Mouse (Mus musculus): Measurements from ENCODE around the gene Wnt4. TPM values are rescaled to one million over a fixed set of nuclear protein-coding genes. Genes with fewer than 3 reads are reported as not detected.

The Wnt4 gene
- total RNA-seq, 1 experiment, result 4.0 TPM

GRCm38 (mm10) chr4:137253601-137254000 lies 23.7 kb upstream of the Wnt4 start:
- no peak overlapping the region for H3K4me3 ChIP-seq (ENCODE audit: insufficient read depth in 1 of 2, low read depth in 1 of 2, low read length in 2 of 2, poor library complexity in 1 of 2, severe bottlenecking in 1 of 2)
- no peaks in the 10 kb centered on the region for H3K9me3 ChIP-seq (ENCODE audit: control insufficient read depth, insufficient read depth, low read depth, low read length)
- DNase-seq (ENCODE audit: low read depth, low spot score), result no peak
- no peak for TF ChIP-seq ZC3H11A (IDR thresholded peaks at IDR 0.05; ENCODE audit: borderline replicate concordance, low read depth, low read length)
- TF ChIP-seq ZNF384 (IDR thresholded peaks at IDR 0.05; ENCODE audit: low read depth, low read length), result no peak
- TF ChIP-seq MAFK (IDR thresholded peaks at IDR 0.05; ENCODE audit: insufficient read depth, low read depth, low read length), result no peak
- no peak for TF ChIP-seq HCFC1 (IDR thresholded peaks at IDR 0.05; ENCODE audit: borderline replicate concordance, insufficient read depth, low read length)
- TF ChIP-seq CHD2 (IDR thresholded peaks at IDR 0.05; ENCODE audit: low read depth, low read length), result no peak
- in situ Hi-C loops (cut with MboI; ENCODE audit: low sequenced_read_pairs in 2 of 2, unreplicated experiment in 2 of 2), result no loop called here
- H3K36me3 ChIP-seq (ENCODE audit: control insufficient read depth, insufficient read depth, low read length, poor library complexity, severe bottlenecking), result no peaks in the 10 kb centered on the region
- H3K27ac ChIP-seq (ENCODE audit: insufficient read depth, low read depth, low read length, poor library complexity, severe bottlenecking), result no peak overlapping the region
- no peak overlapping the region for H3K9ac ChIP-seq (ENCODE audit: insufficient read depth, low read depth, low read length, poor library complexity, severe bottlenecking)
- no peaks in the 10 kb centered on the region for H3K4me1 ChIP-seq (ENCODE audit: control insufficient read depth in 2 of 2, insufficient read depth in 2 of 2, low read length in 2 of 2, poor library complexity in 1 of 2)

GRCm38 (mm10) chr4:137254206-137254976 lies 22.9 kb upstream of the Wnt4 start:
- in situ Hi-C loops (cut with MboI; ENCODE audit: low sequenced_read_pairs in 2 of 2, unreplicated experiment in 2 of 2), result no loop called here
- Histone ChIP-seq H3K27ac (ENCODE audit: insufficient read depth, low read depth, low read length, poor library complexity, severe bottlenecking) (no peak overlapping the region), H3K36me3 (ENCODE audit: control insufficient read depth, insufficient read depth, low read length, poor library complexity, severe bottlenecking) (no peaks in the 10 kb centered on the region), H3K9me3 (ENCODE audit: control insufficient read depth, insufficient read depth, low read depth, low read length) (no peaks in the 10 kb centered on the region), H3K4me1 (ENCODE audit: control insufficient read depth in 2 of 2, insufficient read depth in 2 of 2, low read length in 2 of 2, poor library complexity in 1 of 2) (no peaks in the 10 kb centered on the region), H3K9ac (ENCODE audit: insufficient read depth, low read depth, low read length, poor library complexity, severe bottlenecking) (no peak overlapping the region), H3K4me3 (ENCODE audit: insufficient read depth in 1 of 2, low read depth in 1 of 2, low read length in 2 of 2, poor library complexity in 1 of 2, severe bottlenecking in 1 of 2) (no peak overlapping the region)
- no peak for TF ChIP-seq MAFK (IDR thresholded peaks at IDR 0.05; ENCODE audit: insufficient read depth, low read depth, low read length)
- no peak for TF ChIP-seq ZNF384 (IDR thresholded peaks at IDR 0.05; ENCODE audit: low read depth, low read length)
- TF ChIP-seq HCFC1 (IDR thresholded peaks at IDR 0.05; ENCODE audit: borderline replicate concordance, insufficient read depth, low read length), result no peak
- no peak for TF ChIP-seq ZC3H11A (IDR thresholded peaks at IDR 0.05; ENCODE audit: borderline replicate concordance, low read depth, low read length)
- no peak for TF ChIP-seq CHD2 (IDR thresholded peaks at IDR 0.05; ENCODE audit: low read depth, low read length)
- DNase-seq (ENCODE audit: low read depth, low spot score), result no peak

GRCm38 (mm10) chr4:137255568-137255967 lies 21.7 kb upstream of the Wnt4 start:
- no peak overlapping the region for H3K4me3 ChIP-seq (ENCODE audit: insufficient read depth in 1 of 2, low read depth in 1 of 2, low read length in 2 of 2, poor library complexity in 1 of 2, severe bottlenecking in 1 of 2)
- no peak for DNase-seq (ENCODE audit: low read depth, low spot score)
- no peak for TF ChIP-seq ZC3H11A (IDR thresholded peaks at IDR 0.05; ENCODE audit: borderline replicate concordance, low read depth, low read length)
- TF ChIP-seq MAFK (IDR thresholded peaks at IDR 0.05; ENCODE audit: insufficient read depth, low read depth, low read length), result no peak
- no peak for TF ChIP-seq HCFC1 (IDR thresholded peaks at IDR 0.05; ENCODE audit: borderline replicate concordance, insufficient read depth, low read length)
- TF ChIP-seq ZNF384 (IDR thresholded peaks at IDR 0.05; ENCODE audit: low read depth, low read length), result no peak
- no peak for TF ChIP-seq CHD2 (IDR thresholded peaks at IDR 0.05; ENCODE audit: low read depth, low read length)
- no peaks in the 10 kb centered on the region for H3K4me1 ChIP-seq (ENCODE audit: control insufficient read depth in 2 of 2, insufficient read depth in 2 of 2, low read length in 2 of 2, poor library complexity in 1 of 2)
- no peaks in the 10 kb centered on the region for H3K9me3 ChIP-seq (ENCODE audit: control insufficient read depth, insufficient read depth, low read depth, low read length)
- in situ Hi-C loops (cut with MboI; ENCODE audit: low sequenced_read_pairs in 2 of 2, unreplicated experiment in 2 of 2), result no loop called here
- no peaks in the 10 kb centered on the region for H3K36me3 ChIP-seq (ENCODE audit: control insufficient read depth, insufficient read depth, low read length, poor library complexity, severe bottlenecking)
- no peak overlapping the region for H3K27ac ChIP-seq (ENCODE audit: insufficient read depth, low read depth, low read length, poor library complexity, severe bottlenecking)
- no peak overlapping the region for H3K9ac ChIP-seq (ENCODE audit: insufficient read depth, low read depth, low read length, poor library complexity, severe bottlenecking)

GRCm38 (mm10) chr4:137261826-137262225 lies 15.5 kb upstream of the Wnt4 start:
- DNase-seq (ENCODE audit: low read depth, low spot score), result no peak
- Histone ChIP-seq H3K9me3 (ENCODE audit: control insufficient read depth, insufficient read depth, low read depth, low read length) (no peaks in the 10 kb centered on the region), H3K36me3 (ENCODE audit: control insufficient read depth, insufficient read depth, low read length, poor library complexity, severe bottlenecking) (no peaks in the 10 kb centered on the region), H3K4me3 (ENCODE audit: insufficient read depth in 1 of 2, low read depth in 1 of 2, low read length in 2 of 2, poor library complexity in 1 of 2, severe bottlenecking in 1 of 2) (no peak overlapping the region), H3K4me1 (ENCODE audit: control insufficient read depth in 2 of 2, insufficient read depth in 2 of 2, low read length in 2 of 2, poor library complexity in 1 of 2) (peaks cover 0 to 6% of the 10 kb centered on the region in 2 experiments; a peak in 1 of 4 replicates), H3K9ac (ENCODE audit: insufficient read depth, low read depth, low read length, poor library complexity, severe bottlenecking) (no peak overlapping the region), H3K27ac (ENCODE audit: insufficient read depth, low read depth, low read length, poor library complexity, severe bottlenecking) (no peak overlapping the region)
- TF ChIP-seq HCFC1 (IDR thresholded peaks at IDR 0.05; ENCODE audit: borderline replicate concordance, insufficient read depth, low read length) (no peak), ZC3H11A (IDR thresholded peaks at IDR 0.05; ENCODE audit: borderline replicate concordance, low read depth, low read length) (no peak)
- in situ Hi-C loops (cut with MboI; ENCODE audit: low sequenced_read_pairs in 2 of 2, unreplicated experiment in 2 of 2), result no loop called here
